Mouse (Mus musculus) liver, embryonic 11.5 days (tissue): ENCODE results near the gene Plxnd1. TPM values are rescaled to one million over a fixed set of nuclear protein-coding genes. Genes with fewer than 3 reads are reported as not detected.

Experiments used
- ATAC-seq: fragments of 200-750 bp; cut with Nextera tagmentation; replicated peaks from 2 replicates; pipeline ENCODE4 v1.8.0; 2017; ENCODE audit warnings: moderate number of reproducible peaks, mild to moderate bottlenecking, moderate TSS enrichment, moderate library complexity; ENCODE audit not compliant: low FRiP score
- DNase-seq: peaks from one replicate; pipeline ENCODE4 v3.0.0-alpha.2; 2017; ENCODE audit warnings: low spot score
- H3K27ac ChIP-seq: fragments of 300-500 bp; sonication (generic); 2 replicates; pipeline ENCODE4 v1.5.1; 2014; ENCODE audit warnings: mild to moderate bottlenecking, low read depth, low read length, control low read depth
- H3K27me3 ChIP-seq: fragments of 300-500 bp; sonication (generic); replicated peaks from 2 replicates; pipeline ENCODE4 v1.6.1; 2014; ENCODE audit warnings: low read length, mixed read lengths; ENCODE audit not compliant: control insufficient read depth, insufficient read depth
- H3K36me3 ChIP-seq: fragments of 300-500 bp; sonication (generic); 2 replicates; pipeline ENCODE4 v1.6.1; 2014; ENCODE audit warnings: mild to moderate bottlenecking, low read length, moderate library complexity, mixed read lengths; ENCODE audit not compliant: control insufficient read depth, insufficient read depth
- H3K4me1 ChIP-seq: fragments of 300-500 bp; sonication (generic); replicated peaks from 2 replicates; pipeline ENCODE4 v1.6.1; 2014; ENCODE audit warnings: low read length, mixed read lengths; ENCODE audit not compliant: control insufficient read depth, insufficient read depth
- H3K4me2 ChIP-seq: fragments of 300-500 bp; sonication (generic); 2 replicates; pipeline ENCODE4 v1.6.1; 2014; ENCODE audit warnings: mild to moderate bottlenecking, control low read depth, moderate library complexity
- H3K4me3 ChIP-seq: fragments of 300-500 bp; sonication (generic); 2 replicates; pipeline ENCODE4 v1.5.1; 2014; ENCODE audit warnings: low read depth, low read length, control low read depth
- H3K9ac ChIP-seq: fragments of 300-500 bp; sonication (generic); 2 replicates; pipeline ENCODE4 v1.6.1; 2014; ENCODE audit warnings: low read depth, low read length, control low read depth
- H3K9me3 ChIP-seq: fragments of 300-500 bp; sonication (generic); 2 replicates; pipeline ENCODE4 v1.6.1; 2016; ENCODE audit warnings: low read length, inconsistent platforms, mixed read lengths; ENCODE audit not compliant: control insufficient read depth
- WGBS: fragments of 180-500 bp; shearing (Covaris S2); extraction: QIAGEN DNeasy Blood & Tissue Kit; methylation state at CpG from one replicate; pipeline ENCODE4 v1.1.7; 2014; 5-methylcytosine and 5-hydroxymethylcytosine counted together
- polyA plus RNA-seq: library from polyadenylated mRNA; unstranded; fragments of >200 nt; fragmentation: Nextera tagmentation; extraction: Ambion mirVana; gene quantifications from 2 replicates; pipeline ENCODE4 v1.2.1, GENCODE M21; 2014

Plxnd1 gene
- polyA plus RNA-seq, 1 experiment from 2014 or later, result 27.8 TPM

GRCm38 (mm10) chr6:115996171-115996851 lies 1.5 kb upstream of the Plxnd1 start:
- no peak overlapping the region for H3K4me3 ChIP-seq
- peaks cover 40% of the 10 kb centered on the region for H3K4me1 ChIP-seq

GRCm38 (mm10) chr6:115995531-115995941 lies 731 bp upstream of the Plxnd1 start:
- 46% methylated on average over 4 of the region's 4 CpGs for WGBS
- H3K27me3 ChIP-seq, result peaks cover 38% of the 10 kb centered on the region
- DNase-seq, result no peak
- H3K4me3 ChIP-seq, result peak overlapping the region; percentile 70
- H3K4me2 ChIP-seq, result peak overlapping the region; percentile 98
- no peak overlapping the region for H3K9ac ChIP-seq
- peak overlapping the region; percentile 75 for H3K27ac ChIP-seq
- no peak for ATAC-seq
- peaks cover 43% of the 10 kb centered on the region for H3K4me1 ChIP-seq
- no peaks in the 10 kb centered on the region for H3K9me3 ChIP-seq
- 0 out of 2 replicates have a peak, but pooled peaks cover 2% of the 10 kb centered on the region for H3K36me3 ChIP-seq

More at GRCm38 (mm10) chr6:115996171-115996851, 1.5 kb upstream of the Plxnd1 start:
- ATAC-seq (0 out of 2 replicates have a peak, but pooled peaks have one; percentile 4), DNase-seq (no peak)
- Histone ChIP-seq H3K27ac (peak overlapping the region; percentile 75; the same call in 1 of the 2 replicates), H3K27me3 (peaks cover 33% of the 10 kb centered on the region), H3K9me3 (no peaks in the 10 kb centered on the region), H3K36me3 (0 out of 2 replicates have a peak, but pooled peaks cover 2% of the 10 kb centered on the region), H3K9ac (no peak overlapping the region), H3K4me2 (peak overlapping the region; percentile 98; the same call in 1 of the 2 replicates)
- 27% methylated on average over 6 of the region's 6 CpGs for WGBS

- peak; percentile 43 for ATAC-seq
- H3K4me1 ChIP-seq, result peaks cover 43% of the 10 kb centered on the region
- DNase-seq, result peak; percentile 66
- H3K27ac ChIP-seq, result peak overlapping the region; percentile 15; the same call in 1 of the 2 replicates
- no peaks in the 10 kb centered on the region for H3K9me3 ChIP-seq
- peak overlapping the region; percentile 63 for H3K9ac ChIP-seq
- 1% methylated on average over 69 of the region's 93 CpGs for WGBS
- H3K36me3 ChIP-seq, result 0 out of 2 replicates have a peak, but pooled peaks cover 2% of the 10 kb centered on the region
- H3K4me2 ChIP-seq, result peak overlapping the region; percentile 98
- peaks cover 38% of the 10 kb centered on the region for H3K27me3 ChIP-seq
- H3K4me3 ChIP-seq, result peak overlapping the region; percentile 70
Observed at GRCm38 (mm10) chr6:115994146-115994876, 494 bp downstream of the Plxnd1 start.

GRCm38 (mm10) chr6:115993463-115994145 lies 1.2 kb downstream of the Plxnd1 start:
- 0 out of 2 replicates have a peak, but pooled peaks cover 2% of the 10 kb centered on the region for H3K36me3 ChIP-seq
- H3K4me2 ChIP-seq, result peak overlapping the region; percentile 98
- WGBS, result 1% methylated on average over 86 of the region's 86 CpGs
- DNase-seq (peak; percentile 56), ATAC-seq (no peak)
- H3K4me3 ChIP-seq, result peak overlapping the region; percentile 70
- H3K27me3 ChIP-seq, result peaks cover 38% of the 10 kb centered on the region
- peaks cover 43% of the 10 kb centered on the region for H3K4me1 ChIP-seq
- peak overlapping the region; percentile 63 for H3K9ac ChIP-seq
- H3K9me3 ChIP-seq, result no peaks in the 10 kb centered on the region
- H3K27ac ChIP-seq, result peak overlapping the region; percentile 15; the same call in 1 of the 2 replicates

GRCm38 (mm10) chr6:115992981-115993380 lies 1.8 kb downstream of the Plxnd1 start:
- H3K4me1 ChIP-seq, result peaks cover 39% of the 10 kb centered on the region
- 0 out of 2 replicates have a peak, but pooled peaks cover 2% of the 10 kb centered on the region for H3K36me3 ChIP-seq
- ATAC-seq (no peak), DNase-seq (no peak)
- peak overlapping the region; percentile 70 for H3K4me3 ChIP-seq
- 39% methylated on average over 6 of the region's 6 CpGs for WGBS
- peaks cover 38% of the 10 kb centered on the region for H3K27me3 ChIP-seq
- no peak overlapping the region for H3K27ac ChIP-seq
- peak overlapping the region; percentile 63 for H3K9ac ChIP-seq
- peak overlapping the region; percentile 98 for H3K4me2 ChIP-seq
- no peaks in the 10 kb centered on the region for H3K9me3 ChIP-seq

GRCm38 (mm10) chr6:115991881-115992620 lies 2.8 kb downstream of the Plxnd1 start:
- Histone ChIP-seq H3K4me1 (peaks cover 39% of the 10 kb centered on the region), H3K36me3 (0 out of 2 replicates have a peak, but pooled peaks cover 2% of the 10 kb centered on the region), H3K9ac (peak overlapping the region; percentile 43; the same call in 1 of the 2 replicates), H3K4me3 (peak overlapping the region; percentile 70), H3K27me3 (peaks cover 38% of the 10 kb centered on the region), H3K4me2 (peak overlapping the region; percentile 98), H3K9me3 (no peaks in the 10 kb centered on the region), H3K27ac (0 out of 2 replicates have a peak overlapping the region, but pooled peaks have one; percentile 19)
- DNase-seq (no peak), ATAC-seq (no peak)
- WGBS, result 34% methylated on average over 10 of the region's 10 CpGs

DNA sequence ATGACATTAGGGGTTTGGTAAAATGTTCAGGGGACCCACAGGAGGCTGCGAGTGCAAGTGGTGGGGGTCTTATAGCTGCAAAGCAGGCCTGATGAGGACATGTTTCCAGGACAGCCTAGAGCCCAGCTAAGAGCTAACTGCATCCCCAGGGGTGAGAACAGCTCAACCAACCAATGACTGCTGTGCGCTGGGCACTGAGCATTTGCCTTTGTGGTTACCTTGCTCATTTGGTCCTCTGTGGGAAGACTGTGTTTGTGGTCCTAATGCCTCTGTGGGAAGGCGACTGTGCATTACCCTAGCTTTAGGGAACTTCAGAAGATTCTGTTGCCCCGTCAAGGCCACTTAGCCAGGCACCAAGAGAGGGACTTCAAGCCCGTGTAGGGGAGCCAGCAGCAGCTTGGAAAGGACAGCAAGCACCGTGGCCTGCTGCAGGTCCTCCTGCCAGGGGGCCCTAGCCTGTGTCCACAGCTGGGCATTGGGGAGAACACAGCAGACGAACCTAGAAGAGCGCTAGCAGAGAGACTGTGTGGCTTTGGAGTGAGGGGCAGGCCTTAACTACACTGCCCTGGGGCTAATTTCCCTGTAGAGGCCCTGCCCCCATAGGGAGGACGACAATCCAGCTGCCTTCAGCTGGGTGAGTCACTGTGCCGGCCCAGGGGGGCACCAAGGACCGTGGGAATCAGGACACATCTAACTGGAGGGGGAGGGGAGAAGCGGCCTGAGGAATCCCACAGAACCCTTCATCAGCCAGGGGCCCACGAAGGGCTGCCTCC lies 3.5 kb downstream of the Plxnd1 start:
- peak overlapping the region; percentile 98 for H3K4me2 ChIP-seq
- 0 out of 2 replicates have a peak, but pooled peaks cover 2% of the 10 kb centered on the region for H3K36me3 ChIP-seq
- peaks cover 38% of the 10 kb centered on the region for H3K27me3 ChIP-seq
- ATAC-seq, result no peak
- H3K9ac ChIP-seq, result peak overlapping the region; percentile 43
- peak overlapping the region; percentile 70 for H3K4me3 ChIP-seq
- 0 out of 2 replicates have a peak overlapping the region, but pooled peaks have one; percentile 19 for H3K27ac ChIP-seq
- WGBS, result 33% methylated on average over 13 of the region's 13 CpGs
- no peak for DNase-seq
- H3K9me3 ChIP-seq, result no peaks in the 10 kb centered on the region
- peaks cover 44% of the 10 kb centered on the region for H3K4me1 ChIP-seq
